Mouse (Mus musculus): ENCODE data around the gene Slc30a9. TPM values are rescaled to one million over a fixed set of nuclear protein-coding genes. Genes with fewer than 3 reads are reported as not detected.

Gene Slc30a9
- polyA plus RNA-seq, 2 experiments: 49.9 to 108 TPM

- no peak for DNase-seq (ENCODE audit: low spot score)
- no peak overlapping the region for H3K4me3 ChIP-seq (replicated peaks; ENCODE audit: low read length)
- H3K27ac ChIP-seq (replicated peaks; ENCODE audit: low read depth, low read length): no peak overlapping the region
- no peak for ATAC-seq (ENCODE audit: low FRiP score, low read depth)
- H3K4me1 ChIP-seq (ENCODE audit: control insufficient read depth, insufficient read depth, low read length): no peaks in the 10 kb centered on the region
- H3K4me2 ChIP-seq (replicated peaks; ENCODE audit: low read depth, low read length, severe bottlenecking): no peak overlapping the region
- H3K27me3 ChIP-seq (ENCODE audit: control insufficient read depth, insufficient read depth, low read length): no peaks in the 10 kb centered on the region
- no peak overlapping the region for H3K9ac ChIP-seq (ENCODE audit: low read depth, low read length, severe bottlenecking)
- no peak for TF ChIP-seq POLR2A (IDR thresholded peaks at IDR 0.05; ENCODE audit: borderline replicate concordance, extremely low read depth, insufficient read depth, insufficient read length)
- WGBS: 94% methylated on average over 10 of the region's 10 CpGs
- peaks cover 2% of the 10 kb centered on the region; the same call in 1 of the 2 replicates for H3K36me3 ChIP-seq (ENCODE audit: control insufficient read depth, insufficient read depth, low read length)
- H3K9me3 ChIP-seq (ENCODE audit: control insufficient read depth, low read length): no peaks in the 10 kb centered on the region
Observed at GRCm38 (mm10) chr5:67362316-67362715, 55.6 kb downstream of the Slc30a9 start.

- Histone ChIP-seq H3K27ac (replicated peaks; ENCODE audit: low read depth, low read length) (no peak overlapping the region), H3K4me1 (ENCODE audit: control insufficient read depth, insufficient read depth, low read length) (no peaks in the 10 kb centered on the region), H3K9ac (ENCODE audit: low read depth, low read length, severe bottlenecking) (no peak overlapping the region), H3K4me3 (replicated peaks; ENCODE audit: low read length) (no peak overlapping the region), H3K36me3 (ENCODE audit: control insufficient read depth, insufficient read depth, low read length) (no peaks in the 10 kb centered on the region), H3K27me3 (ENCODE audit: control insufficient read depth, insufficient read depth, low read length) (no peaks in the 10 kb centered on the region), H3K9me3 (ENCODE audit: control insufficient read depth, low read length) (no peaks in the 10 kb centered on the region), H3K4me2 (replicated peaks; ENCODE audit: low read depth, low read length, severe bottlenecking) (no peak overlapping the region)
- ATAC-seq (ENCODE audit: low FRiP score, low read depth) (no peak), DNase-seq (ENCODE audit: low spot score) (no peak)
- whole genome bisulfite sequencing: 77% methylated on average over 2 of the region's 2 CpGs
- TF ChIP-seq POLR2A (IDR thresholded peaks at IDR 0.05; ENCODE audit: borderline replicate concordance, extremely low read depth, insufficient read depth, insufficient read length): no peak
Observed at GRCm38 (mm10) chr5:67362931-67363330, 56.2 kb downstream of the Slc30a9 start.

GRCm38 (mm10) chr5:67377044-67377621 is 70.4 kb downstream of the Slc30a9 start:
- H3K27me3 ChIP-seq (ENCODE audit: control insufficient read depth, insufficient read depth, low read length): no peaks in the 10 kb centered on the region
- no peak for DNase-seq (ENCODE audit: low spot score)
- H3K4me3 ChIP-seq (replicated peaks; ENCODE audit: low read length): no peak overlapping the region
- no peak overlapping the region for H3K27ac ChIP-seq (replicated peaks; ENCODE audit: low read depth, low read length)
- H3K9ac ChIP-seq (ENCODE audit: low read depth, low read length, severe bottlenecking): no peak overlapping the region
- ATAC-seq (ENCODE audit: low FRiP score, low read depth): no peak
- 71% methylated on average over 8 of the region's 8 CpGs for WGBS
- TF ChIP-seq POLR2A (IDR thresholded peaks at IDR 0.05; ENCODE audit: borderline replicate concordance, extremely low read depth, insufficient read depth, insufficient read length): no peak
- no peaks in the 10 kb centered on the region for H3K4me1 ChIP-seq (ENCODE audit: control insufficient read depth, insufficient read depth, low read length)
- H3K4me2 ChIP-seq (replicated peaks; ENCODE audit: low read depth, low read length, severe bottlenecking): no peak overlapping the region
- no peaks in the 10 kb centered on the region for H3K36me3 ChIP-seq (ENCODE audit: control insufficient read depth, insufficient read depth, low read length)
- H3K9me3 ChIP-seq (ENCODE audit: control insufficient read depth, low read length): no peaks in the 10 kb centered on the region

- H3K4me2 ChIP-seq (replicated peaks; ENCODE audit: low read depth, low read length, severe bottlenecking): no peak overlapping the region
- WGBS: 90% methylated on average over 2 of the region's 2 CpGs
- no peak for ATAC-seq (ENCODE audit: low FRiP score, low read depth)
Observed at GRCm38 (mm10) chr5:67381690-67382089, 74.9 kb downstream of the Slc30a9 start.

GRCm38 (mm10) chr5:67382556-67382955 is 75.8 kb downstream of the Slc30a9 start:
- 87% methylated on average over 7 of the region's 7 CpGs for WGBS
- DNase-seq (ENCODE audit: low spot score) (no peak), ATAC-seq (ENCODE audit: low FRiP score, low read depth) (no peak)
- H3K27ac ChIP-seq (replicated peaks; ENCODE audit: low read depth, low read length): no peak overlapping the region
- H3K4me2 ChIP-seq (replicated peaks; ENCODE audit: low read depth, low read length, severe bottlenecking): no peak overlapping the region
- no peaks in the 10 kb centered on the region for H3K9me3 ChIP-seq (ENCODE audit: control insufficient read depth, low read length)
- no peaks in the 10 kb centered on the region for H3K27me3 ChIP-seq (ENCODE audit: control insufficient read depth, insufficient read depth, low read length)
- H3K36me3 ChIP-seq (ENCODE audit: control insufficient read depth, insufficient read depth, low read length): no peaks in the 10 kb centered on the region
- no peak for TF ChIP-seq POLR2A (IDR thresholded peaks at IDR 0.05; ENCODE audit: borderline replicate concordance, extremely low read depth, insufficient read depth, insufficient read length)
- no peaks in the 10 kb centered on the region for H3K4me1 ChIP-seq (ENCODE audit: control insufficient read depth, insufficient read depth, low read length)
- no peak overlapping the region for H3K9ac ChIP-seq (ENCODE audit: low read depth, low read length, severe bottlenecking)
- H3K4me3 ChIP-seq (replicated peaks; ENCODE audit: low read length): no peak overlapping the region

More at GRCm38 (mm10) chr5:67381690-67382089, 74.9 kb downstream of the Slc30a9 start:
- no peaks in the 10 kb centered on the region for H3K9me3 ChIP-seq (ENCODE audit: control insufficient read depth, low read length)
- H3K4me1 ChIP-seq (ENCODE audit: control insufficient read depth, insufficient read depth, low read length): no peaks in the 10 kb centered on the region
- no peaks in the 10 kb centered on the region for H3K27me3 ChIP-seq (ENCODE audit: control insufficient read depth, insufficient read depth, low read length)
- no peak overlapping the region for H3K9ac ChIP-seq (ENCODE audit: low read depth, low read length, severe bottlenecking)
- no peak overlapping the region for H3K4me3 ChIP-seq (replicated peaks; ENCODE audit: low read length)
- no peaks in the 10 kb centered on the region for H3K36me3 ChIP-seq (ENCODE audit: control insufficient read depth, insufficient read depth, low read length)
- H3K27ac ChIP-seq (replicated peaks; ENCODE audit: low read depth, low read length): no peak overlapping the region
- no peak for TF ChIP-seq POLR2A (IDR thresholded peaks at IDR 0.05; ENCODE audit: borderline replicate concordance, extremely low read depth, insufficient read depth, insufficient read length)
- DNase-seq (ENCODE audit: low spot score): no peak

All from limb, embryonic 14.5 days (tissue).